Mouse (Mus musculus) embryonic facial prominence, embryonic 15.5 days (tissue): ENCODE results near the gene Rbbp4. TPM values are rescaled to one million over a fixed set of nuclear protein-coding genes. Genes with fewer than 3 reads are reported as not detected.
A peak's percentile ranks its signal among the peaks of the same experiment; 100 is the strongest.

Experiments
- ATAC-seq: fragments of 200-750 bp; cut with Nextera tagmentation; 2 replicates; pipeline ENCODE4 v1.8.0; 2017; ENCODE audit warnings: low read depth, moderate TSS enrichment; ENCODE audit not compliant: insufficient number of reproducible peaks, low FRiP score, low TSS enrichment
- H3K27ac ChIP-seq: fragments of 300-500 bp; sonication (generic); replicated peaks from 2 replicates; pipeline ENCODE4 v1.5.1; 2015; ENCODE audit warnings: mild to moderate bottlenecking, inconsistent platforms
- H3K27me3 ChIP-seq: fragments of 300-500 bp; sonication (generic); 2 replicates; pipeline ENCODE4 v1.6.1; 2015; ENCODE audit warnings: inconsistent platforms
- H3K36me3 ChIP-seq: fragments of 300-500 bp; sonication (generic); 2 replicates; pipeline ENCODE4 v1.6.1; 2015; ENCODE audit warnings: mild to moderate bottlenecking, inconsistent platforms
- H3K4me1 ChIP-seq: fragments of 300-500 bp; sonication (generic); 2 replicates; pipeline ENCODE4 v1.6.1; 2015; ENCODE audit warnings: inconsistent platforms
- H3K4me2 ChIP-seq: fragments of 300-500 bp; sonication (generic); replicated peaks from 2 replicates; pipeline ENCODE4 v1.6.1; 2015; ENCODE audit warnings: mild to moderate bottlenecking, inconsistent platforms
- H3K4me3 ChIP-seq: fragments of 300-500 bp; sonication (generic); replicated peaks from 2 replicates; pipeline ENCODE4 v1.5.1; 2015; ENCODE audit warnings: mild to moderate bottlenecking, inconsistent platforms
- H3K9ac ChIP-seq: fragments of 300-500 bp; sonication (generic); 2 replicates; pipeline ENCODE4 v1.6.1; 2015; ENCODE audit warnings: inconsistent platforms
- H3K9me3 ChIP-seq: fragments of 300-500 bp; sonication (generic); replicated peaks from 2 replicates; pipeline ENCODE4 v1.6.1; 2016; ENCODE audit warnings: inconsistent platforms
- WGBS: fragments of 180-500 bp; shearing (Covaris S2); methylation state at CpG from one replicate; pipeline ENCODE4 v1.1.7; 2015; 5-methylcytosine and 5-hydroxymethylcytosine counted together
- polyA plus RNA-seq: library from polyadenylated mRNA; unstranded; fragments of >200 nt; fragmentation: Nextera tagmentation; extraction: Ambion mirVana; gene quantifications from 2 replicates; pipeline ENCODE4 v1.2.1, GENCODE M21; 2015

Gene Rbbp4
- polyA plus RNA-seq: 325 and 329 TPM in 2 replicates

- Histone ChIP-seq H3K9ac (peak within 1 kb of the TSS; percentile 93), H3K4me1 (peaks cover 39% of the 10 kb centered on the region), H3K36me3 (peaks cover 18% of the 10 kb centered on the region), H3K4me3 (peak within 1 kb of the TSS; percentile 95), H3K9me3 (no peaks in the 10 kb centered on the region), H3K4me2 (peak within 1 kb of the TSS; percentile 79), H3K27ac (peak within 1 kb of the TSS; percentile 100), H3K27me3 (no peaks in the 10 kb centered on the region)
- peak; percentile 99 for ATAC-seq
- under 1% methylated on average over 68 of the region's 73 CpGs for WGBS
These were observed at the start of gene Rbbp4, which contains the start of gene Zbtb8os for GRCm38 (mm10) chr4:129335216-129336074. Gene Rbbp4, minus strand, starts transcription at chr4:129335370. Gene Zbtb8os, plus strand, starts transcription at chr4:129335695.

- Histone ChIP-seq H3K9ac (no peak overlapping the region), H3K36me3 (no peaks in the 10 kb centered on the region), H3K27ac (no peak overlapping the region), H3K27me3 (no peaks in the 10 kb centered on the region), H3K9me3 (no peaks in the 10 kb centered on the region), H3K4me3 (no peak overlapping the region), H3K4me1 (no peaks in the 10 kb centered on the region; the same call in 1 of the 2 replicates), H3K4me2 (no peak overlapping the region)
- ATAC-seq: no peak
- WGBS: 27% methylated on average over 6 of the region's 6 CpGs
These were observed 49.3 kb upstream of the Rbbp4 start for GRCm38 (mm10) chr4:129384440-129384839.

- no peak overlapping the region for H3K27ac ChIP-seq
- H3K4me1 ChIP-seq: no peaks in the 10 kb centered on the region; the same call in 1 of the 2 replicates
- H3K27me3 ChIP-seq: 0 out of 2 replicates have a peak, but pooled peaks cover 3% of the 10 kb centered on the region
- H3K9ac ChIP-seq: no peak overlapping the region
- H3K9me3 ChIP-seq: no peaks in the 10 kb centered on the region
- ATAC-seq: no peak
- no peak overlapping the region for H3K4me2 ChIP-seq
- H3K36me3 ChIP-seq: no peaks in the 10 kb centered on the region
- 89% methylated on average over 3 of the region's 3 CpGs for WGBS
- no peak overlapping the region for H3K4me3 ChIP-seq
These were observed 48.4 kb upstream of the Rbbp4 start for GRCm38 (mm10) chr4:129383586-129383985.

- Histone ChIP-seq H3K27ac (no peak overlapping the region), H3K4me3 (no peak overlapping the region), H3K9me3 (no peaks in the 10 kb centered on the region), H3K9ac (no peak overlapping the region), H3K4me1 (no peaks in the 10 kb centered on the region; the same call in 1 of the 2 replicates), H3K27me3 (0 out of 2 replicates have a peak, but pooled peaks cover 3% of the 10 kb centered on the region), H3K36me3 (no peaks in the 10 kb centered on the region), H3K4me2 (no peak overlapping the region)
- no peak for ATAC-seq
- WGBS: 78% methylated on average over 2 of the region's 2 CpGs
These were observed 47.3 kb upstream of the Rbbp4 start for GRCm38 (mm10) chr4:129382488-129382887.

DNA sequence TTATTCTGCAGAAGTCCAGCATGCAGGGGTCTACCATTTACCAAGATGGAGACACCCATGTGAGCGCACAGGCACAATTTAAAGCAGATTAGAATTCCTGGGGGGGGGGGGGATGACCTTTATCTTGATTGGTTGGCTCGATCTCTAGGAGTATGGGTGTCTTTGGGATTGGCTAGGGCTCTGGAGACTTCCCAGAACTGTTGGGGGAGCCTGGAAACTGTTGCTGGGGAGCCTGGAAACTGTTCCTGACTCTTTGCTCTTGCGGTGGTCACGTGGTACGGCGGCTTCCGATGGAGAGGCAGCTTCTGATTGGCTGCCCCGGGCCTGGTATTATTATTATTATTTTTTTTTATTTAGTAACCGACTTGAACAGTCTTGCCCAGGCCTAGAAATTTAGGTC lies 46.9 kb upstream of the Rbbp4 start:
- no peak overlapping the region for H3K4me2 ChIP-seq
- H3K4me3 ChIP-seq: no peak overlapping the region
- 87% methylated on average over 9 of the region's 9 CpGs for WGBS
- H3K9ac ChIP-seq: no peak overlapping the region
- 0 out of 2 replicates have a peak, but pooled peaks cover 3% of the 10 kb centered on the region for H3K27me3 ChIP-seq
- H3K36me3 ChIP-seq: no peaks in the 10 kb centered on the region
- H3K4me1 ChIP-seq: no peaks in the 10 kb centered on the region; the same call in 1 of the 2 replicates
- no peak for ATAC-seq
- no peaks in the 10 kb centered on the region for H3K9me3 ChIP-seq
- H3K27ac ChIP-seq: no peak overlapping the region

GRCm38 (mm10) chr4:129381148-129381547 lies 46.0 kb upstream of the Rbbp4 start:
- no peak for ATAC-seq
- Histone ChIP-seq H3K27ac (no peak overlapping the region), H3K36me3 (no peaks in the 10 kb centered on the region), H3K4me3 (no peak overlapping the region), H3K9me3 (no peaks in the 10 kb centered on the region), H3K4me2 (no peak overlapping the region), H3K27me3 (0 out of 2 replicates have a peak, but pooled peaks cover 3% of the 10 kb centered on the region), H3K4me1 (peaks cover 8% of the 10 kb centered on the region; the same call in 1 of the 2 replicates), H3K9ac (no peak overlapping the region)
- WGBS: 78% methylated on average over 8 of the region's 8 CpGs

- Histone ChIP-seq H3K4me2 (no peak overlapping the region), H3K36me3 (no peaks in the 10 kb centered on the region), H3K4me1 (peaks cover 8% of the 10 kb centered on the region; the same call in 1 of the 2 replicates), H3K9me3 (no peaks in the 10 kb centered on the region), H3K4me3 (no peak overlapping the region), H3K27ac (no peak overlapping the region), H3K27me3 (0 out of 2 replicates have a peak, but pooled peaks cover 3% of the 10 kb centered on the region), H3K9ac (no peak overlapping the region)
- 81% methylated on average over 3 of the region's 3 CpGs for WGBS
- no peak for ATAC-seq
These were observed 44.6 kb upstream of the Rbbp4 start for GRCm38 (mm10) chr4:129379805-129380204.

DNA sequence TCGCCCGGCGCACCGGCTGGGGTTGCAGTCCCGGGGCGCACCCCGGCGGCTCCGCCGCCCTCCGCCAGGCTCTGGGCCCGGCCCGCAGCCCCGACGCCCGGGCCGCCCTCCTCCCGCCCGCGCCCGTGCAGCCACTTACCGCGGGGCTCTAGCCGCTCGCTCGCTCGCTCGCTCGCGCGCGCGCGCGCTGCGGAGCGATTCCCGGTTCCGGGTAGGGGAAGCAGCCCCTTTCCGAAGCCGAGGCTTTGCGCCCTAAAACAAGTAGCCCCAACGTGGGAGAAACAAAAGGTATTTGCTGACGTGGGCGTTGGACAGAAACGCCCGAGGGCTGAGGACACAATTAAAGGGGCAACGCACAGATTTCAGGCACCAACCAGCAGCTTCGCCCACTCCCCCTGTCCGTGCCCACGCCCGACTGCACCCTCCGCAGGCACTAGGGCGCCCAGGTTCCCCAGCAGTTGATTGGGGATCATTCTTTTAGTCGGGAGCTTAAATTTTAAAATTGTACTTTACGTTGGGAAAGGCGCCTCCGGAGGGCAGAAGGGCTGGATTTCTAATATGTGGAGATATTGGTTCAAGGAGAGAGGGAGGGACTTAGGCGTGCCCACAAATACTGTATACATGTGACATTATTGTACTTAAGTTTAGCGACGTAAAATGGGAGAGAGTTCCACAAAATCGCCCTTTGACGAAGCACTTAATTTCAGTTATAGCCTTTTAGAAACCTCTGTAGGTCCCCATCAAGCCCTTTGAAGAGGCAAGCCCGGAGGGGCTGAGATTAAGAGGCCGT lies 42.6 kb upstream of the Rbbp4 start, which contains the start of gene Zbtb8a:
Gene Zbtb8a (minus strand): TSS at position 516 of the 790 bp plus-strand sequence.
- 1% methylated on average over 65 of the region's 65 CpGs for WGBS
- ATAC-seq: peak; percentile 70; the same call in 1 of the 2 replicates

GRCm38 (mm10) chr4:129376961-129377545 lies 41.9 kb upstream of the Rbbp4 start:
- WGBS: under 1% methylated on average over 55 of the region's 68 CpGs
- peak; percentile 56; the same call in 1 of the 2 replicates for ATAC-seq
- H3K4me1 ChIP-seq: 0 out of 2 replicates have a peak, but pooled peaks cover 8% of the 10 kb centered on the region
- H3K27ac ChIP-seq: peak overlapping the region; percentile 89
- 0 out of 2 replicates have a peak, but pooled peaks cover 3% of the 10 kb centered on the region for H3K27me3 ChIP-seq
- peak overlapping the region; percentile 78 for H3K4me3 ChIP-seq
- H3K4me2 ChIP-seq: peak overlapping the region; percentile 59
- no peaks in the 10 kb centered on the region for H3K36me3 ChIP-seq
- H3K9ac ChIP-seq: peak overlapping the region; percentile 78
- no peaks in the 10 kb centered on the region for H3K9me3 ChIP-seq

More for the DNA sequence above, 42.6 kb upstream of the Rbbp4 start, which contains the start of gene Zbtb8a:
- Histone ChIP-seq H3K9me3 (no peaks in the 10 kb centered on the region), H3K4me1 (0 out of 2 replicates have a peak, but pooled peaks cover 8% of the 10 kb centered on the region), H3K27me3 (0 out of 2 replicates have a peak, but pooled peaks cover 3% of the 10 kb centered on the region), H3K4me3 (peak within 1 kb of the TSS; percentile 78), H3K27ac (peak within 1 kb of the TSS; percentile 89), H3K4me2 (peak within 1 kb of the TSS; percentile 59), H3K36me3 (no peaks in the 10 kb centered on the region), H3K9ac (peak within 1 kb of the TSS; percentile 78)

GRCm38 (mm10) chr4:129375821-129376220 lies 40.7 kb upstream of the Rbbp4 start:
- 70% methylated on average over 5 of the region's 5 CpGs for WGBS
- Histone ChIP-seq H3K27me3 (0 out of 2 replicates have a peak, but pooled peaks cover 3% of the 10 kb centered on the region), H3K4me3 (no peak overlapping the region), H3K9ac (no peak overlapping the region), H3K4me2 (no peak overlapping the region), H3K9me3 (no peaks in the 10 kb centered on the region), H3K27ac (no peak overlapping the region), H3K4me1 (0 out of 2 replicates have a peak, but pooled peaks cover 8% of the 10 kb centered on the region), H3K36me3 (no peaks in the 10 kb centered on the region)
- no peak for ATAC-seq
